In the genomic region with DNA sequence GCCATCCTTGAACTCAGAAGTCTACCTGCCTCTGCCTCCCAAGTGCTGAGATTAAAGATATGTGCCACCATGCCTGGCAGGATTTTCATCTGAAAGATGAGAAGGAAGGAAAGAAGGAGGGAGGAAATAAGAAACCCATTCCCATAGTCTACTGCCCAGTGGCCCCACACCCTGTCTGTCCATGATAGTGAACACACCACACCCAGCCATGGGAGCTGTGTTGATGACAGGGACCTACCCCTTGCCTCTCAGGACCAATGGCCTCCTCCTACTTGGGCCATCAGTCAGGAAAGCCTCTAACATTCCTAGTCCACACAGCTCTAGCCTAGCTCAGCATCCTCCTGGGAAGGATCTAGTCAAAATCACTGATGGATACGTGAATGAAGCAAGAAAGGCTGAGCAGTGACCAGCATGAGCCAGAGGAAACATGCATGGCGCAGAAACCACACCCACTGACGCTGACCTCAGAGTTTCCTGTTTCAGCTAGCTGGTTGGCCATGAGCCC, we compare ENCODE assay signal across 16 mouse cellular contexts.
DNase-seq lines count a peak whose midpoint lies in the region; ATAC-seq lines count a peak whose summit lies in the region.
"Had no signal": no experiment of that assay in that cellular context is flagged by ENCODE, and none has a peak within 500 bp of the region (broad histone marks: within the 10 kb centered on the region; RNA-seq: fewer than 3 reads in every experiment).

No protein-coding gene starts in this region.

- peak; percentile 90 for DNase-seq in heart, adult 11 months
- DNase-seq in heart, adult 8-10 months (ENCODE audit: low spot score) = no peak
- DNase-seq in spleen, adult 12 weeks (ENCODE audit: low spot score) = peak; percentile 15
- DNase-seq in spleen, postnatal 14 days (ENCODE audit: low spot score in 2 of 2) = no peak
- DNase-seq in yolk sac, embryonic 10.5 days (ENCODE audit: low spot score) = no peak
- DNase-seq: cerebellum, adult 8-10 months; embryo, embryonic 11 days; lung, adult 18-20 months; midbrain, embryonic 14.5 days had no signal

- no peak overlapping the region for H3K9ac ChIP-seq in liver, embryonic 15.5 days
- H3K9ac ChIP-seq: forebrain, embryonic 12.5 days had no signal

- H3K36me3 ChIP-seq in liver, embryonic 15.5 days (replicated peaks) = no peaks in the 10 kb centered on the region

- peak; percentile 67 for ATAC-seq in erythroid progenitor cell, adult 5-6 weeks (replicated peaks; ENCODE audit: low FRiP score, poor library complexity, severe bottlenecking)
- peak; percentile 78 for ATAC-seq in liver, embryonic 15.5 days (ENCODE audit: insufficient read depth)
- no peak for ATAC-seq in activated CD4-positive, CD25-positive, alpha-beta regulatory T cell, adult 4 months
- ATAC-seq: Patski had no signal

- peaks cover 64% of the 10 kb centered on the region for H3K4me1 ChIP-seq in liver, embryonic 15.5 days (replicated peaks)

- WGBS in liver, embryonic 15.5 days (ENCODE audit: insufficient replicate concordance) = 47% methylated on average over 3 of the region's 3 CpGs

- H3K4me2 ChIP-seq in liver, embryonic 15.5 days = peak overlapping the region; percentile 45
- H3K4me2 ChIP-seq: forebrain, embryonic 12.5 days had no signal

- H3K9me3 ChIP-seq in liver, embryonic 15.5 days (replicated peaks) = no peaks in the 10 kb centered on the region
- H3K9me3 ChIP-seq: forebrain, embryonic 12.5 days had no signal

- peak overlapping the region; percentile 80 for H3K27ac ChIP-seq in liver, embryonic 15.5 days (replicated peaks)
- H3K27ac ChIP-seq: forebrain, embryonic 12.5 days; kidney, postnatal 0 days; macrophage had no signal

- no peaks in the 10 kb centered on the region for H3K27me3 ChIP-seq in liver, embryonic 15.5 days
- H3K27me3 ChIP-seq: forebrain, embryonic 12.5 days; Patski had no signal

- no peak overlapping the region for H3K4me3 ChIP-seq in liver, embryonic 15.5 days (replicated peaks)
- H3K4me3 ChIP-seq: forebrain, embryonic 12.5 days had no signal

Comparison
In these comparisons a context has a peak if more than half of its experiments do, and no peak if none do; other contexts are left out.
1. DNase-seq: peak in heart, adult 11 months (single experiment) and spleen, adult 12 weeks (single experiment); none in heart, adult 8-10 months (single experiment), spleen, postnatal 14 days (0 of 2) and yolk sac, embryonic 10.5 days (single experiment).